19 mouse cellular contexts compared by ENCODE assay signal in the genomic region with DNA sequence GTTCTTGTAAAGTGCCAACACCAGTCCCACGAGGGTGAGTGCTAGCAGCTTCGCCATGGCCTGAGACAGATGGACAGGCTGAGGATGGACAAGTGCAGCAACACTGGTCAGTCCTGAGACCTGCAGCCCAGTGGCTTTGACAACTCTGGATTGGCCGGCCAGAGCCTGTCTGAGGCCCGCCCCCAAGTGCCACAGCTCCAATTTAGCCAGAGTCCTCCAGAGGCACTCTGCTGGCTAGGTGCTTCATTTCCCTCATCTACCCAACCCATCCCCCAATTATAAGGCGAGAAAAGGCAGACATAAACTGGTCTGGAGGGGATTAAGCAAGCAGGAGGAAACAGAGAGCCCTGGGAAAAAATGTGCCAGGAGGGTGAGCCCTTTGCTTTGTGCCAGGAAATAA. TPM values are rescaled to one million over a fixed set of nuclear protein-coding genes. Genes with fewer than 3 reads are reported as not detected.
DNase-seq lines count a peak whose midpoint lies in the region; ATAC-seq and TF ChIP-seq lines count a peak whose summit lies in the region.
"Had no signal": no experiment of that assay in that cellular context is flagged by ENCODE, and none has a peak within 500 bp of the region (broad histone marks: within the 10 kb centered on the region; RNA-seq: fewer than 3 reads in every experiment).

Gene Pon1, minus strand, starts transcription at position 254 of the 400 bp plus-strand sequence.

- no peak for TF ChIP-seq POLR2A in heart, adult 2 months (IDR thresholded peaks at IDR 0.05; ENCODE audit: insufficient read depth, low read depth, low read length)

- no peak for TF ChIP-seq CTCF in intestine, postnatal 0 days (IDR thresholded peaks at IDR 0.05; ENCODE audit: low read depth)
- TF ChIP-seq CTCF in heart, adult 2 months (IDR thresholded peaks at IDR 0.05) = no peak

- TF ChIP-seq EP300 in heart, adult 2 months (IDR thresholded peaks at IDR 0.05; ENCODE audit: insufficient read depth, low read depth, low read length) = no peak

- peak; percentile 80 for DNase-seq in heart, adult 11 months
- DNase-seq in heart, postnatal 25 days (ENCODE audit: low spot score) = no peak
- no peak for DNase-seq in liver, embryonic 13.5 days
- peak; percentile 39 for DNase-seq in lung, postnatal 25 days (ENCODE audit: low spot score)
- no peak for DNase-seq in heart, adult 2 months
- DNase-seq: gastrocnemius, postnatal 25 days; heart, postnatal 4 days; kidney, adult 9 months; right cerebral cortex, postnatal 4 days had no signal

- H3K9ac ChIP-seq in midbrain, embryonic 13.5 days (replicated peaks) = no peak within 1 kb of the TSS
- no peak within 1 kb of the TSS for H3K9ac ChIP-seq in midbrain, embryonic 16.5 days (ENCODE audit: low read depth, low read length)
- no peak within 1 kb of the TSS for H3K9ac ChIP-seq in liver, embryonic 13.5 days
- H3K9ac ChIP-seq in intestine, postnatal 0 days (ENCODE audit: low read depth, low read length) = no peak within 1 kb of the TSS
- H3K9ac ChIP-seq in heart, adult 2 months (ENCODE audit: low read depth, low read length) = no peak within 1 kb of the TSS
- H3K9ac ChIP-seq: heart, embryonic 12.5 days; liver, embryonic 14.5 days; neural tube, embryonic 12.5 days had no signal

- H3K9me3 ChIP-seq in midbrain, embryonic 13.5 days = no peaks in the 10 kb centered on the region
- H3K9me3 ChIP-seq in midbrain, embryonic 16.5 days (replicated peaks; ENCODE audit: control insufficient read depth, low read length, poor library complexity, severe bottlenecking) = no peaks in the 10 kb centered on the region
- H3K9me3 ChIP-seq in liver, embryonic 13.5 days (replicated peaks) = no peaks in the 10 kb centered on the region
- H3K9me3 ChIP-seq in intestine, postnatal 0 days (ENCODE audit: control insufficient read depth) = no peaks in the 10 kb centered on the region
- H3K9me3 ChIP-seq: heart, embryonic 12.5 days had no signal

- H3K27ac ChIP-seq in midbrain, embryonic 13.5 days = no peak within 1 kb of the TSS
- no peak within 1 kb of the TSS for H3K27ac ChIP-seq in midbrain, embryonic 16.5 days (ENCODE audit: low read length)
- no peak within 1 kb of the TSS for H3K27ac ChIP-seq in liver, embryonic 13.5 days
- H3K27ac ChIP-seq in intestine, postnatal 0 days (ENCODE audit: low read depth, low read length) = no peak within 1 kb of the TSS
- H3K27ac ChIP-seq in heart, adult 2 months = no peak within 1 kb of the TSS
- H3K27ac ChIP-seq: liver, embryonic 14.5 days; neural tube, embryonic 12.5 days had no signal

- ATAC-seq in midbrain, embryonic 13.5 days = 0 out of 2 replicates have a peak, but pooled peaks have one; percentile 63
- ATAC-seq in midbrain, embryonic 16.5 days = no peak
- ATAC-seq in liver, embryonic 13.5 days (ENCODE audit: low read depth) = 0 out of 2 replicates have a peak, but pooled peaks have one; percentile 10
- ATAC-seq in intestine, postnatal 0 days = no peak
- ATAC-seq: CD4-positive, CD25-positive, alpha-beta regulatory T cell, adult 4 months had no signal

- WGBS in midbrain, embryonic 13.5 days = 41% methylated on average over 5 of the region's 5 CpGs
- WGBS in midbrain, embryonic 16.5 days = 36% methylated on average over 5 of the region's 5 CpGs
- 52% methylated on average over 5 of the region's 5 CpGs for WGBS in liver, embryonic 13.5 days (ENCODE audit: insufficient replicate concordance)
- WGBS in intestine, postnatal 0 days = 55% methylated on average over 5 of the region's 5 CpGs
- WGBS in heart, adult 2 months = 44% methylated on average over 5 of the region's 5 CpGs

- H3K79me2 ChIP-seq in heart, adult 2 months (replicated peaks; ENCODE audit: control insufficient read depth, insufficient read depth, low read length) = no peaks in the 10 kb centered on the region

- H3K4me1 ChIP-seq in midbrain, embryonic 13.5 days (replicated peaks) = peaks cover 8% of the 10 kb centered on the region; the same call in 1 of the 2 replicates
- H3K4me1 ChIP-seq in midbrain, embryonic 16.5 days (ENCODE audit: control insufficient read depth, insufficient read depth, low read length) = no peaks in the 10 kb centered on the region
- peaks cover 7% of the 10 kb centered on the region; the same call in 1 of the 2 replicates for H3K4me1 ChIP-seq in liver, embryonic 13.5 days (replicated peaks)
- H3K4me1 ChIP-seq in intestine, postnatal 0 days (replicated peaks; ENCODE audit: control insufficient read depth, insufficient read depth, low read length) = no peaks in the 10 kb centered on the region
- H3K4me1 ChIP-seq in heart, adult 2 months (ENCODE audit: control insufficient read depth, insufficient read depth, low read length) = no peaks in the 10 kb centered on the region
- H3K4me1 ChIP-seq: neural tube, embryonic 12.5 days had no signal

- H3K36me3 ChIP-seq in midbrain, embryonic 13.5 days = no peaks in the 10 kb centered on the region
- H3K36me3 ChIP-seq in midbrain, embryonic 16.5 days (ENCODE audit: control insufficient read depth, insufficient read depth, low read length) = no peaks in the 10 kb centered on the region
- no peaks in the 10 kb centered on the region for H3K36me3 ChIP-seq in liver, embryonic 13.5 days
- no peaks in the 10 kb centered on the region for H3K36me3 ChIP-seq in intestine, postnatal 0 days (ENCODE audit: control insufficient read depth, insufficient read depth)
- H3K36me3 ChIP-seq in heart, adult 2 months (ENCODE audit: control insufficient read depth, insufficient read depth, low read length) = no peaks in the 10 kb centered on the region
- H3K36me3 ChIP-seq: heart, embryonic 12.5 days; neural tube, embryonic 12.5 days had no signal

- no peak within 1 kb of the TSS for H3K4me2 ChIP-seq in midbrain, embryonic 13.5 days (replicated peaks)
- H3K4me2 ChIP-seq in midbrain, embryonic 16.5 days (ENCODE audit: low read length) = no peak within 1 kb of the TSS
- H3K4me2 ChIP-seq in liver, embryonic 13.5 days = no peak within 1 kb of the TSS
- no peak within 1 kb of the TSS for H3K4me2 ChIP-seq in intestine, postnatal 0 days (replicated peaks; ENCODE audit: low read depth)
- H3K4me2 ChIP-seq: heart, embryonic 12.5 days; neural tube, embryonic 12.5 days had no signal

- no peaks in the 10 kb centered on the region for H3K27me3 ChIP-seq in midbrain, embryonic 13.5 days
- H3K27me3 ChIP-seq in midbrain, embryonic 16.5 days (ENCODE audit: control insufficient read depth, insufficient read depth, low read depth, low read length) = no peaks in the 10 kb centered on the region
- no peaks in the 10 kb centered on the region for H3K27me3 ChIP-seq in liver, embryonic 13.5 days
- H3K27me3 ChIP-seq in intestine, postnatal 0 days (replicated peaks; ENCODE audit: control insufficient read depth, insufficient read depth, low read length) = no peaks in the 10 kb centered on the region
- H3K27me3 ChIP-seq in heart, adult 2 months (ENCODE audit: control insufficient read depth, insufficient read depth, low read length) = no peaks in the 10 kb centered on the region
- H3K27me3 ChIP-seq: neural tube, embryonic 12.5 days had no signal

- intact Hi-C loops in heart, postnatal 25 days (cut with DNase I) = no loop called here
- intact Hi-C loops in heart, adult 2 months (cut with DNase I) = no loop called here

- no peak within 1 kb of the TSS for H3K4me3 ChIP-seq in midbrain, embryonic 13.5 days (replicated peaks)
- no peak within 1 kb of the TSS for H3K4me3 ChIP-seq in midbrain, embryonic 16.5 days (ENCODE audit: low read depth, low read length)
- no peak within 1 kb of the TSS for H3K4me3 ChIP-seq in liver, embryonic 13.5 days (replicated peaks)
- H3K4me3 ChIP-seq in intestine, postnatal 0 days (ENCODE audit: low read depth, low read length) = no peak within 1 kb of the TSS
- H3K4me3 ChIP-seq in heart, adult 2 months = no peak within 1 kb of the TSS
- H3K4me3 ChIP-seq: heart, embryonic 12.5 days; neural tube, embryonic 12.5 days had no signal

RNA-seq across cellular contexts. Expression of gene Pon1, which starts in this region (rescaled TPM):
- total RNA-seq in heart, postnatal 25 days (2021) = not detected
- polyA plus RNA-seq in midbrain, embryonic 13.5 days (2015; fragmentation: Nextera tagmentation; extraction: Ambion mirVana) = 0.38 TPM in 1 of 2 replicates, not detected in the other
- 0.14 and 0.22 TPM in 2 replicates for polyA plus RNA-seq in midbrain, embryonic 16.5 days (2015; fragmentation: Nextera tagmentation; extraction: Ambion mirVana)
- polyA plus RNA-seq in liver, embryonic 13.5 days (2015; fragmentation: Nextera tagmentation; extraction: Ambion mirVana) = 2.3 TPM in 2 replicates
- not detected in 2 replicates for polyA plus RNA-seq in intestine, postnatal 0 days (2015; fragmentation: Nextera tagmentation; extraction: Ambion mirVana)
- total RNA-seq in heart, adult 2 months (2021) = under 1 TPM in 1 of 2 experiments, not detected in 1; 0.63 TPM
- polyA plus RNA-seq in heart, adult 2 months (2012; rRNA removed) = 1.2 and 3.7 TPM in 2 replicates
- total RNA-seq: heart, postnatal 4 days; left cerebral cortex, postnatal 10 days; MEL had no signal
- polyA plus RNA-seq: CD4-positive, CD25-positive, alpha-beta regulatory T cell, adult 4 months; frontal cortex, adult 2 months; heart, embryonic 12.5 days; neural tube, embryonic 12.5 days had no signal

Comparison
In these comparisons a context has a peak if more than half of its experiments do, and no peak if none do; other contexts are left out.
1. DNase-seq: peak in heart, adult 11 months (single experiment) and lung, postnatal 25 days (single experiment); none in heart, postnatal 25 days (single experiment), liver, embryonic 13.5 days (single experiment) and heart, adult 2 months (0 of 2).
2. Peak in ATAC-seq in midbrain, embryonic 13.5 days; RNA of the gene not detected or under 1 TPM.